ENCODE assay signal across 15 mouse cellular contexts in the genomic region with DNA sequence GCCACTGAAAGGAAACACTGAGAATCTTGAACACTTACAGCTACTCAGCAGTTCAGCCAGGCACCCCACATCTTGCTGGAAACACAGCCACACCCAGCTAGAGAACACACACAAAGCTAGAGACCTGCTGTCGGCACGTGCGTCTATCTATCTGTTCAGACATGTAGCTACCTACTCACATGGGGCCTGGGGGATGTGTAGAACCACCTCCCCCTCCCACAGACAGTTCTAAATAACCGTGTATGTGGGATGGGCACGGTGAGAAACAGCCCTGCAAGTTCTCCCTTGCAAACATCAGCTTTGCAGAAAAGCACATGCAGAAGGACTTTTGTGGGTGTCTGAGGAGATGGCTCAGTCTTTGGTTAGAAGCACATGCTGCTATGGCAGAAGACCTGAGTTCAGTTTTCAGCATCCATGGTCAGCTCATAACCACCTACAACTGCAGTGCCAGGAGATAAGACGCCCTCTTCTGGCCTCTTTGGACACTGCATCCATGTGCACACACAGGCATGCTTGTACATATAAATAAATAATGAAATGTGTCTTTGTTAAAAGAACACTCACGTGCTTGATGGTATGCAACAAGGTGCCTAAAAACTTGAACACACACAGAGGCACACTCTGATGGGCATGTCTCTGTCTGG. TPM values are rescaled to one million over a fixed set of nuclear protein-coding genes. Genes with fewer than 3 reads are reported as not detected.
DNase-seq lines count a peak whose midpoint lies in the region; ATAC-seq and TF ChIP-seq lines count a peak whose summit lies in the region.
"Had no signal": no experiment of that assay in that cellular context is flagged by ENCODE, and none has a peak within 500 bp of the region (broad histone marks: within the 10 kb centered on the region; RNA-seq: fewer than 3 reads in every experiment).

No protein-coding gene starts in this region.

- TF ChIP-seq POLR2A in heart, adult 2 months (IDR thresholded peaks at IDR 0.05; ENCODE audit: insufficient read depth, low read depth, low read length) = no peak

- H3K9me3 ChIP-seq in midbrain, postnatal 0 days (ENCODE audit: low read length) = no peaks in the 10 kb centered on the region
- H3K9me3 ChIP-seq in midbrain, embryonic 15.5 days = no peaks in the 10 kb centered on the region
- no peaks in the 10 kb centered on the region for H3K9me3 ChIP-seq in stomach, embryonic 16.5 days (replicated peaks; ENCODE audit: control insufficient read depth, low read length)
- H3K9me3 ChIP-seq: heart, embryonic 15.5 days; limb, embryonic 13.5 days had no signal

- no peak overlapping the region for H3K9ac ChIP-seq in heart, adult 2 months (ENCODE audit: low read depth, low read length)
- no peak overlapping the region for H3K9ac ChIP-seq in midbrain, postnatal 0 days (replicated peaks; ENCODE audit: low read length, poor library complexity, severe bottlenecking)
- H3K9ac ChIP-seq in midbrain, embryonic 15.5 days = no peak overlapping the region
- H3K9ac ChIP-seq in stomach, embryonic 16.5 days (ENCODE audit: low read length) = no peak overlapping the region
- H3K9ac ChIP-seq: heart, embryonic 15.5 days; limb, embryonic 13.5 days had no signal

- no peaks in the 10 kb centered on the region for H3K36me3 ChIP-seq in heart, adult 2 months (ENCODE audit: control insufficient read depth, insufficient read depth, low read length)
- no peaks in the 10 kb centered on the region for H3K36me3 ChIP-seq in midbrain, postnatal 0 days (ENCODE audit: insufficient read depth, low read length)
- H3K36me3 ChIP-seq in midbrain, embryonic 15.5 days (replicated peaks) = no peaks in the 10 kb centered on the region
- no peaks in the 10 kb centered on the region for H3K36me3 ChIP-seq in stomach, embryonic 16.5 days (ENCODE audit: control insufficient read depth, insufficient read depth, low read length)
- H3K36me3 ChIP-seq: heart, embryonic 15.5 days; limb, embryonic 13.5 days had no signal

- ATAC-seq in midbrain, postnatal 0 days (ENCODE audit: low FRiP score) = no peak
- ATAC-seq in midbrain, embryonic 15.5 days (replicated peaks) = no peak
- no peak for ATAC-seq in stomach, embryonic 16.5 days (ENCODE audit: insufficient read depth, low FRiP score)

- no peak for TF ChIP-seq EP300 in heart, adult 2 months (IDR thresholded peaks at IDR 0.05; ENCODE audit: insufficient read depth, low read depth, low read length)

- no peaks in the 10 kb centered on the region for H3K27me3 ChIP-seq in heart, adult 2 months (ENCODE audit: control insufficient read depth, insufficient read depth, low read length)
- no peaks in the 10 kb centered on the region for H3K27me3 ChIP-seq in midbrain, postnatal 0 days (ENCODE audit: insufficient read depth, low read length)
- no peaks in the 10 kb centered on the region for H3K27me3 ChIP-seq in midbrain, embryonic 15.5 days (replicated peaks)
- no peaks in the 10 kb centered on the region for H3K27me3 ChIP-seq in stomach, embryonic 16.5 days (ENCODE audit: control insufficient read depth, insufficient read depth, low read length)
- H3K27me3 ChIP-seq: heart, embryonic 15.5 days; limb, embryonic 13.5 days had no signal

- TF ChIP-seq CTCF in heart, adult 2 months (IDR thresholded peaks at IDR 0.05) = peak; percentile 14
- TF ChIP-seq CTCF in midbrain, postnatal 0 days (IDR thresholded peaks at IDR 0.05) = peak; percentile 26; the same call in 1 of the 2 replicates

- H3K4me3 ChIP-seq in heart, adult 2 months = no peak overlapping the region
- no peak overlapping the region for H3K4me3 ChIP-seq in midbrain, postnatal 0 days (ENCODE audit: low read depth, low read length)
- H3K4me3 ChIP-seq in midbrain, embryonic 15.5 days = no peak overlapping the region
- no peak overlapping the region for H3K4me3 ChIP-seq in stomach, embryonic 16.5 days (replicated peaks; ENCODE audit: low read length)
- H3K4me3 ChIP-seq: heart, embryonic 15.5 days; limb, embryonic 13.5 days had no signal

- DNase-seq in heart, adult 2 months = no peak
- DNase-seq in heart, adult 18-20 months = no peak
- DNase-seq in midbrain, postnatal 0 days (ENCODE audit: low spot score) = no peak
- DNase-seq in brain, adult 2 months (ENCODE audit: low read depth, low spot score) = peak; percentile 77
- DNase-seq in adrenal gland, postnatal 14 days = no peak
- no peak for DNase-seq in layer of hippocampus, adult 11-12 months (ENCODE audit: low spot score)
- DNase-seq: cerebellum, postnatal 14 days; gastrocnemius, postnatal 10 days; kidney, postnatal 4 days had no signal

- H3K27ac ChIP-seq in heart, adult 2 months = no peak overlapping the region
- H3K27ac ChIP-seq in midbrain, postnatal 0 days (ENCODE audit: low read depth, low read length) = no peak overlapping the region
- no peak overlapping the region for H3K27ac ChIP-seq in midbrain, embryonic 15.5 days
- H3K27ac ChIP-seq in stomach, embryonic 16.5 days (ENCODE audit: low read length) = peak overlapping the region; percentile 57; the same call in 1 of the 2 replicates
- H3K27ac ChIP-seq: heart, embryonic 15.5 days; limb, embryonic 13.5 days; macrophage had no signal

- WGBS in heart, adult 2 months = 71% methylated on average over 7 of the region's 7 CpGs
- WGBS in midbrain, postnatal 0 days = 76% methylated on average over 7 of the region's 7 CpGs
- WGBS in midbrain, embryonic 15.5 days = 80% methylated on average over 7 of the region's 7 CpGs
- WGBS in stomach, embryonic 16.5 days = 63% methylated on average over 7 of the region's 7 CpGs

- H3K4me2 ChIP-seq in midbrain, postnatal 0 days (ENCODE audit: low read depth, low read length, poor library complexity, severe bottlenecking) = no peak overlapping the region
- H3K4me2 ChIP-seq in midbrain, embryonic 15.5 days = no peak overlapping the region
- H3K4me2 ChIP-seq in stomach, embryonic 16.5 days (ENCODE audit: low read depth, low read length) = no peak overlapping the region
- H3K4me2 ChIP-seq: heart, embryonic 15.5 days; limb, embryonic 13.5 days had no signal

- H3K79me2 ChIP-seq in heart, adult 2 months (replicated peaks; ENCODE audit: control insufficient read depth, insufficient read depth, low read length) = no peaks in the 10 kb centered on the region

- intact Hi-C loops in heart, adult 2 months (cut with DNase I) = no loop called here

- no peaks in the 10 kb centered on the region for H3K4me1 ChIP-seq in heart, adult 2 months (ENCODE audit: control insufficient read depth, insufficient read depth, low read length)
- no peaks in the 10 kb centered on the region for H3K4me1 ChIP-seq in midbrain, postnatal 0 days (ENCODE audit: insufficient read depth, low read length)
- no peaks in the 10 kb centered on the region for H3K4me1 ChIP-seq in midbrain, embryonic 15.5 days
- no peaks in the 10 kb centered on the region for H3K4me1 ChIP-seq in stomach, embryonic 16.5 days (ENCODE audit: control insufficient read depth, insufficient read depth, low read length)
- H3K4me1 ChIP-seq: limb, embryonic 13.5 days had no signal

RNA-seq across cellular contexts. Expression of gene Irgc1, which starts 5.3 kb away (rescaled TPM):
- total RNA-seq in heart, adult 2 months (2021) = not detected
- polyA plus RNA-seq in heart, adult 2 months (2012; rRNA removed) = 0.67 and 0.88 TPM in 2 replicates
- total RNA-seq in heart, adult 18-20 months (2021) = not detected
- not detected in 2 replicates for total RNA-seq in midbrain, postnatal 0 days (2014; rRNA removed)
- not detected in 2 replicates for polyA plus RNA-seq in midbrain, postnatal 0 days (2015; fragmentation: Nextera tagmentation; extraction: Ambion mirVana)
- polyA plus RNA-seq in midbrain, embryonic 15.5 days (2015; fragmentation: Nextera tagmentation; extraction: Ambion mirVana) = not detected in 2 replicates
- polyA plus RNA-seq in stomach, embryonic 16.5 days (2015; fragmentation: Nextera tagmentation; extraction: Ambion mirVana) = 0.17 and 0.26 TPM in 2 replicates
- total RNA-seq in adrenal gland, postnatal 14 days (2021) = not detected in 2 replicates
- polyA plus RNA-seq: heart, embryonic 15.5 days; limb, embryonic 13.5 days; macrophage; stomach, embryonic 14.5 days had no signal

RNA-seq across cellular contexts. Expression of gene Plaur, which starts 15.5 kb away (rescaled TPM):
- total RNA-seq in heart, adult 2 months (2021) = 1 to 10 TPM; 3.3 to 3.6 TPM
- 4.2 and 5.0 TPM in 2 replicates for polyA plus RNA-seq in heart, adult 2 months (2012; rRNA removed)
- 1 to 10 TPM; 2.6 to 3.4 TPM for total RNA-seq in heart, adult 18-20 months (2021)
- total RNA-seq in midbrain, postnatal 0 days (2014; rRNA removed) = 1.4 and 3.7 TPM in 2 replicates
- polyA plus RNA-seq in midbrain, postnatal 0 days (2015; fragmentation: Nextera tagmentation; extraction: Ambion mirVana) = 0.93 and 1.1 TPM in 2 replicates
- 1.6 and 1.9 TPM in 2 replicates for polyA plus RNA-seq in midbrain, embryonic 15.5 days (2015; fragmentation: Nextera tagmentation; extraction: Ambion mirVana)
- polyA plus RNA-seq in stomach, embryonic 16.5 days (2015; fragmentation: Nextera tagmentation; extraction: Ambion mirVana) = 13.3 and 15.4 TPM in 2 replicates
- total RNA-seq in adrenal gland, postnatal 14 days (2021) = 5.2 and 7.9 TPM in 2 replicates

RNA-seq across cellular contexts. Expression of gene Cadm4, which starts 35.0 kb away (rescaled TPM):
- 10 to 100 TPM; 14.0 to 14.7 TPM for total RNA-seq in heart, adult 2 months (2021)
- polyA plus RNA-seq in heart, adult 2 months (2012; rRNA removed) = 17.0 and 20.4 TPM in 2 replicates
- 10 to 100 TPM; 15.4 to 24.2 TPM for total RNA-seq in heart, adult 18-20 months (2021)
- total RNA-seq in midbrain, postnatal 0 days (2014; rRNA removed) = 342 and 354 TPM in 2 replicates
- polyA plus RNA-seq in midbrain, postnatal 0 days (2015; fragmentation: Nextera tagmentation; extraction: Ambion mirVana) = 82.0 and 88.1 TPM in 2 replicates
- 79.2 and 81.1 TPM in 2 replicates for polyA plus RNA-seq in midbrain, embryonic 15.5 days (2015; fragmentation: Nextera tagmentation; extraction: Ambion mirVana)
- 4.4 TPM in 2 replicates for polyA plus RNA-seq in stomach, embryonic 16.5 days (2015; fragmentation: Nextera tagmentation; extraction: Ambion mirVana)
- 5.7 and 6.4 TPM in 2 replicates for total RNA-seq in adrenal gland, postnatal 14 days (2021)
- polyA plus RNA-seq: macrophage had no signal

RNA-seq across cellular contexts. Expression of gene Smg9, which starts 47.4 kb away (rescaled TPM):
- 1 to 10 TPM; 5.9 to 6.6 TPM for total RNA-seq in heart, adult 2 months (2021)
- polyA plus RNA-seq in heart, adult 2 months (2012; rRNA removed) = 19.2 and 21.4 TPM in 2 replicates
- total RNA-seq in heart, adult 18-20 months (2021) = 1 to 10 TPM; 6.6 to 8.4 TPM
- total RNA-seq in midbrain, postnatal 0 days (2014; rRNA removed) = 34.2 and 50.0 TPM in 2 replicates
- polyA plus RNA-seq in midbrain, postnatal 0 days (2015; fragmentation: Nextera tagmentation; extraction: Ambion mirVana) = 28.7 and 30.1 TPM in 2 replicates
- 38.4 and 40.3 TPM in 2 replicates for polyA plus RNA-seq in midbrain, embryonic 15.5 days (2015; fragmentation: Nextera tagmentation; extraction: Ambion mirVana)
- 19.5 and 21.3 TPM in 2 replicates for polyA plus RNA-seq in stomach, embryonic 16.5 days (2015; fragmentation: Nextera tagmentation; extraction: Ambion mirVana)
- 17.3 and 26.7 TPM in 2 replicates for total RNA-seq in adrenal gland, postnatal 14 days (2021)

RNA-seq across cellular contexts. Expression of gene Zfp428, which starts 60.0 kb away (rescaled TPM):
- 10 to 100 TPM; 14.5 to 14.9 TPM for total RNA-seq in heart, adult 2 months (2021)
- polyA plus RNA-seq in heart, adult 2 months (2012; rRNA removed) = 12.3 and 28.7 TPM in 2 replicates
- 10 to 100 TPM; 13.3 to 20.8 TPM for total RNA-seq in heart, adult 18-20 months (2021)
- 209 and 214 TPM in 2 replicates for total RNA-seq in midbrain, postnatal 0 days (2014; rRNA removed)
- polyA plus RNA-seq in midbrain, postnatal 0 days (2015; fragmentation: Nextera tagmentation; extraction: Ambion mirVana) = 297 and 314 TPM in 2 replicates
- polyA plus RNA-seq in midbrain, embryonic 15.5 days (2015; fragmentation: Nextera tagmentation; extraction: Ambion mirVana) = 336 and 344 TPM in 2 replicates
- 22.3 and 24.6 TPM in 2 replicates for polyA plus RNA-seq in stomach, embryonic 16.5 days (2015; fragmentation: Nextera tagmentation; extraction: Ambion mirVana)
- 6.1 and 7.5 TPM in 2 replicates for total RNA-seq in adrenal gland, postnatal 14 days (2021)

Comparison
In these comparisons a context has a peak if more than half of its experiments do, and no peak if none do; other contexts are left out.
1. RNA of gene Cadm4, which starts 35.0 kb away (total RNA-seq): 342 to 354 TPM in midbrain, postnatal 0 days; 15.4 to 24.2 TPM in heart, adult 18-20 months, 14.0 to 14.7 TPM in heart, adult 2 months and 5.7 to 6.4 TPM in adrenal gland, postnatal 14 days; every median in the first group is over 10 times any median in the second.